Mouse (Mus musculus) fat pad, adult 2 months (tissue): Measurements from ENCODE around the gene Sorbs2.
"Not testable (repeated sequence)": the region's sequence is repeated elsewhere in the genome, so short reads cannot be mapped to it uniquely, and the experiment has no call there.

ENCODE experiments used
- DNase-seq: peaks from one replicate; pipeline ENCODE4 v3.0.0-alpha.2; 2011; ENCODE audit warnings: low read depth, low spot score; ENCODE audit errors: extremely low read depth

Sorbs2 gene

GRCm38 (mm10) chr8:45829985-45830548 is 322.5 kb downstream of the Sorbs2 start:
- no peak for DNase-seq

- no peak for DNase-seq
These were observed 326.3 kb downstream of the Sorbs2 start for GRCm38 (mm10) chr8:45833896-45834295.

- DNase-seq, result no peak
These were observed 335.7 kb downstream of the Sorbs2 start for GRCm38 (mm10) chr8:45843306-45843705.

GRCm38 (mm10) chr8:45844097-45844885 is 336.7 kb downstream of the Sorbs2 start:
- DNase-seq, result no peak

- DNase-seq, result no peak
These were observed 337.4 kb downstream of the Sorbs2 start for GRCm38 (mm10) chr8:45844911-45845481.

- no peak for DNase-seq
These were observed 338.3 kb downstream of the Sorbs2 start for GRCm38 (mm10) chr8:45845906-45846305.

- no peak for DNase-seq
These were observed 347.5 kb downstream of the Sorbs2 start for GRCm38 (mm10) chr8:45855118-45855517.

GRCm38 (mm10) chr8:45857734-45858133 is 350.1 kb downstream of the Sorbs2 start:
- DNase-seq, result no peak

- peak; percentile 89 for DNase-seq
These were observed 350.8 kb downstream of the Sorbs2 start for GRCm38 (mm10) chr8:45858391-45858790.

GRCm38 (mm10) chr8:45871587-45871986 is 364.0 kb downstream of the Sorbs2 start:
- not testable (repeated sequence) for DNase-seq

- no peak for DNase-seq
These were observed 364.5 kb downstream of the Sorbs2 start for GRCm38 (mm10) chr8:45872077-45872476.

GRCm38 (mm10) chr8:45874945-45875626 is 367.5 kb downstream of the Sorbs2 start:
- peak; percentile 97 for DNase-seq

- no peak for DNase-seq
These were observed 368.8 kb downstream of the Sorbs2 start for GRCm38 (mm10) chr8:45876397-45876796.
